Mouse (Mus musculus): Measurements from ENCODE around the gene Cpt1b. TPM values are rescaled to one million over a fixed set of nuclear protein-coding genes. Genes with fewer than 3 reads are reported as not detected.
"Not testable (repeated sequence)": the region's sequence is repeated elsewhere in the genome, so short reads cannot be mapped to it uniquely, and the experiment has no call there.

Cpt1b gene
- total RNA-seq, 1 experiment from 2014 or later: 525 TPM

DNA sequence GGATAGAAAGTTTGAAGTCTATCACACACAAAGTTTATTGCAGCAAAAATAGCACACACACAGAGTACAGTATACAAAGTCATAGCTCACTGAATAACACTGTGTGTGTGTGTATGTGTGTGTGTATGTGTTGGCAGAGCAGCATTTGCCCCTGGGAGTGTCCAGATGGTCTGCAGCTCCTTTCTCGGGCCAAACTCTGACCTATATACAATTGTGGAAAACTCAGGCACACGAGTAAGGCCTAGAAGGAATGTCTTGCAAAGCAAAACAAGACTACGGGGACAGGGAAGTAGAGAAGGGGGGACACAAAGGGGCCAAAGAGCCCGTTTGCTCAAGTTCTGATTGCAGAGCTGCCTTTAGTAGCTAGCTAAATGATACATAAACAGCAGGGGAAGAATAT, 7.3 kb upstream of the Cpt1b start:
- no peak for DNase-seq

DNA sequence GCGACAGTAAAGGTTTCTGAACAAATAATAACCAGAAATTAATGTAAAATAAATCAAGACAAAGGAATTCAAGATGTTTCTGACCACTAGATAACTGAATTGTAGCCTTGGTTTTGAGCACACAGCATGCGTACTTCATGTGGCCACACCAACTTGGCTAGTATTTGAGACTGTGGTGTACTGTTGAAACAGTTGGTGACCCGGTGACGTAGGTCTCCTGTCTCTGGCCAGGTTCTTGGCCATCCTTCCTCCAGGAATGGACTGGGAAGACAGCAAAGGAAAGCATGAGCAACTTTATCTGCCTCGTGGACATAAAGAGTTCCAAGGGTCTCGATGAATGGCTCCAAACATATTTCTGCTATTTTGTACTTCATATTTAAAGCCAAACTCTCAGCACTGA, 6.1 kb upstream of the Cpt1b start:
- no peak for DNase-seq

DNA sequence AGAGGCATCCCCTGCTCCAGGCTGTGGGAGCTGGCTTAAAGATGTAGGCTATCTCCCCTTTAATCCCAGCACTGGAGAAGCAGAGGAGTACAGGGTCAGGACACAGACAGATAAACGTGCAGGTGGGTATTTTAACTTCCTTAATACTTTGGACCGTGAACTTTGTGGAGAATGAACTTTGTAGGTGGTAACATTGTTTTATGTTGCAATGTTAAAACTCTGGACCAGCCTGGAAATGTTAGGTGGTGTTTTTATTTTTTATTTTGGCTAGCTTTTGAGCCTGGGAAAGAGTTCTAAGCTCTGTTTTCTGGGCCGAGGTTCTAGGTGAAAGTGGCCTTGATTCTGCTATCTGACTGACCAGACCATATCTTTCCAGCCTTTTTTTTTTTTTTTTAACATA, 5.6 kb upstream of the Cpt1b start:
- no peak for DNase-seq

DNA sequence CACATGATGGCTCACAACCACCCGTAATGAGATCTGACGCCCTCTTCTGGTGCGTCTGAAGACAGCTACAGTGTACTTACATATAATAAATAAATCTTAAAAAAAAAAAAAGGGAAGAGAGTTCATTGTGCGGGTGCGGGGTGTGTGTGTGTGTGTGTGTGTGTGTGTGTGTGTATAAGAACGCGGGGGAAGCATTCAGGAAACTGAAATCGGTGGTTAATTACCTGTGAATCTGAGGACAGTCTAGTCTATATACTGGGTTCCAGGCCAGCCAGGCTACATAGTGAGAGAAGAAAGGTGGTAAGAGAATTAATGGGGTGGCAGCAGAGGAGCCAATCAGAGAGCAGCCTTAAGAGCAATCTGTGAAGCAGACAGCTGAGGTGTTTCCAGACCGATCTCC, 5.1 kb upstream of the Cpt1b start:
- DNase-seq: not testable (repeated sequence)

DNA sequence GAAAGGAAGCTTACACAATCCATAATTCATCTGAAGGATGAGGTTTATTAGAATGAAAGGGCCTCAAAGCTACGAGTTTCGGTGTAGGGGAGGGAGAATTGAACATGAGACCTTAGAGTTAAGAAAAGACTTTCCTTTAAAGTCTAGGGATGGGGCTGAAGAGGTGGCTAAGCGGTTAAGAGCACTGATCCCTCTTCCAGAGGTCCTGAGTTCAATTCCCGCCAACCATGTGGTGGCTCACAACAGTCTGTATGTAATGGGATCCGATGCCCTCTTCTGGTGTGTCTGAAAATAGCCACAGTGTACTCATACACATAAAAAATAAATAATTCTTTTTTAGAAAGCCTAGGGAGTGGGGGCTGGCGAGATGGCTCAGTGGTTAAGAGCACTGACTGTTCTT, 4.7 kb upstream of the Cpt1b start:
- no peak for DNase-seq

DNA sequence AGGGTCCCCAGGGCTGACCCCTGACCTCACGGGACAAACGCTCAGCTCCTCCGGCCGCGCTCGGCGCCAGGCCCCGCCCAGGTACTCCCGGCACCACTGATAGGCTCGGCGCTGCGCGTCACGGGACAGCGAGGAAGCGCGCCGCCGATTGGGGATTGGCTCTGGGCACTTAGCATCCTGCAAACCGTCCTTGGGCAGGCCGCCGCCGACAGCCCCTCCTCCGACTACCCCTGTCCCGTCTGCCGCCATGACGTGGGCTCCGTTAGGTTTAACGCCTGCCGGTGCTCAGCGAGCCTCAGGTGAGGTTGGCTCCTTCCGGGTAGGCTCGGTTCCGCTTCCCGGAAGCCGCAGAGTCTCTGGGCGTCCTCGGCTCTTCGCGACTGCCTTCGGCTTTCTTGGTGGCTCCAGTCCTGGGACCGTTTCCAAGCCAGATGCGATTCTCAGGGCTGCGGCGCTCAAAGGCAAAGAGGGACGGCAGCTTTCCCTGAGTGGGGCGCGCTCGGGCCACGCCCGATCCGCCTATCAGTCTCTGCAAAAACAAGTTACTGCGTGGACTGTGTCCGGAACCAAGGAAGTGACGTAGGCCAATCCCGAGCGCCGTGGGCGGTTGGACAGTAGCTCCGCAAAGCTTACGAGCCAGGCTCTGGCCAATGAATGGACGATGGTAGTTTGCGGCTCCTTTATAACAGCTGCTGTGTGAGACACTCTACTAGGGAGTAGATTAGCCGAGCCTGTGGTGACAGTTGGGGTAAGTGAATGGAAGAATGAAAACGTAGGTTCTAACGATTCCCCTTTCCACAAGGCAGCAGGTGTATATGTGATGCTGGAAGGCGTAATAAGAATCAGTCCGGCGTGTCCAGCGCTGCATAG, 3.9 kb upstream of the Cpt1b start, which contains the start of the genes C730034F03Rik, Gm44502 and Chkb:
TSS of gene C730034F03Rik (plus strand) at position 238 of the 870 bp plus-strand sequence.
TSS of gene Gm44502 (minus strand) at position 345 of the 870 bp plus-strand sequence.
TSS of gene Chkb (minus strand) at position 557 of the 870 bp plus-strand sequence.
- peak; percentile 97 for DNase-seq

DNA sequence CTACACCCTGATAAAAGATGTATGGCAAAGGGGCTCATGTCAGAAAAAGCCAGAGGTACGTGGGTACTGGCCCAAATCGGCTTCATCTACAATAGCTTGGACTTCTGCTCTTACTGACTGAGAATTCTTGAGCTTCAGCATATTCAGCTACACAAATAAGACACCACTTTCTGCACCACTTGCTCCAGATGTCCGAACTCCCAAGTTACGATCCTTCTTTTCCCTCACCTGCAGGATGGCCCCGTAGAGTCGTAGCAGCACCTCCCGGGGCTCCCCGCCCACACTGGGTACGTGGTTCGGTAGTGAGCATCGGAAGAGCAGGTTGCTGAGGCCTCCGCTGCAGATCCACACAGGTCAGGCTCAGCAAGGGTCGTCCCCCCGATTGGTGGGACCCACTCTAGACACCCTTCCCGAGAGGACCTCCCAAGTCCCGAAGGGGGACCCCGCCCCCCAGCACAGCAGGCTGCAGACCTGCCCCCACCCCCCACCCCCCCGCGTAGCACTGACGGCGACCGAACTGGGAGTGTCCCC, 3.2 kb upstream of the Cpt1b start:
- no peak for DNase-seq

DNA sequence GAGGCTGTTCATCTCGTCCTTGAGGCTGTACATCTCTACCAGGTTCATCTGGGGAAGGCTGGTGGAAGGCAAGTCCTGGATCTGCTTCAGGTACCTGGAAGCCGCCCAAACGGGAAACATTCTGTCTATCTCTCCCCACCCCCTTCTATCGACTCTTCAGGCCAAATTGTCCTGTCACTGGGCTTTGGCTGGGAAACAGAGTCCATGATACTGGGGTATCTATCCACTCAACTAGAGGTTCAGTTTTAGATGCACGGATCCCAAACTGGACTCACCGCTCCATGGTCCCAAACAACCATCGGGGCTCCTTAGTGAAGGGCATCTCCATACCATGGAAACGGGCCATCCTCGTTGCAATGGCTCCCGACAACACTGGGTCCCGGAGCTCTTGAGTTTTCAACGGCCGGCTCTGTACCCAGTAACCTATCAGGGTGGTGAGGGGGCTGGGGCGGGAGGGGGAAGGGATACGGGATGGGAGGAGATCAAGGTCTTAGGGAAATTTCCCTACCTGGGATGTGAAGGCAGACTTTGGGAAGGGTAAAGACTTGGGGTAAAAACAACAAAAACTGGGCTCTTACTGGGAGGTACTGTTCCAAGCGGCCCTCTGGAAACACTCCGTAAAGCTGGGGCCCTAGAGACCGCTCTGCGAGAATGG, 2.6 kb upstream of the Cpt1b start:
- DNase-seq: no peak

DNA sequence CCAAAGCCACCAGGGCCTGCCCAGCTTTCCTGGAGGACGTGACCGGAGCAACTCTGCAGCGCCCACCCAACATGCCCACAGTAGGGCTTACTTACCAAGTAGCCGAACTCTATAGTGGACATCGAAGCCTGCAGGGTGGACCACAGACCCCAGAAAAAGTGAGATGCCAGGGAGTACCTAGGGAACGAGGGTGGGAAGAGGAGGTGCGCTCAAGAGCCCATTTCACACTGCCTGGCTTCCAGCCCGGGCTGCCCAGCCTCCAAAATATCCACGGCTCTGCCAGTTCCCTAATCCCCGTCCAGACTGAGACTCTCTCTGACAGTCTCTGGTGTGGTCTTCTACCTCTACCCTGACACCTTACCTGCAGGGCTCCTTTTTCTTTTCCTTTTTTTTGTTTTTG, 1.1 kb upstream of the Cpt1b start:
- DNase-seq: peak; percentile 46

DNA sequence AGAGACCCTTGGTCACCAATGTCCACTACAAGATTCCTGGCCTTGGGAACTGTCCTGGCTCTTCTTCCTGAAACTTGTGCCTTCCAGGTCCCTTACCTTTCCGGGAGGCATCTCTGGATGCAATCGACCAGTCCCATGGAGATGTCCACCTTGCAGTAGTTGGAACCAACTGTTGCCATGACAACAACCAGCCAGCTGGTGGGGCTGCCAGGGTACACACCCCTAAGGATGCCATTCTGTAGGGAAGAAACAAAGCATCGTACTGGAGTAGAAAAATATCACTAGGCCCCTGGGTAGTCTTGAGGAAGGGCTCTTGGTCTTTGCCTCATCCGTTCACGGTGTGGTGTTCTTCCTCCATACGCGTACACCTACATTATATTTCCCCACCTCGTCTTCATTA, 1.0 kb downstream of the Cpt1b start:
- no peak for DNase-seq

DNA sequence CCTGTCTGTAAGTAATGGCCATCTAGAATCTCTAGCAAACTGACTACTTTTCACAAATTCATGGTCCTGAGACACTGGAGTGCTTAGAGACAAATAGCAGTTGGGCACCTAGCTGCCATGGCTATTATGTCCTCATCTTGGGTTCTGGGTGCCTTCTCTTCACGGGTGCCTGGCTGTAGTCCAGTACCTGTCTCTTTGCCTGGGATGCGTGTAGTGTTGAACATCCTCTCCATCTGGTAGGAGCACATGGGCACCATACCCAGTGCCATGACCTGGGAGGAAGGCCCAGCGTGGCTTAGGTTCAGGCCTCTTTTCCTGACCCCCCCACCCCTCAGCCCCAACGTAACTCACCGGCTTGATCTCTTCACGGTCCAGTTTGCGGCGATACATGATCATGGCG, 3.7 kb downstream of the Cpt1b start:
- no peak for DNase-seq

DNA sequence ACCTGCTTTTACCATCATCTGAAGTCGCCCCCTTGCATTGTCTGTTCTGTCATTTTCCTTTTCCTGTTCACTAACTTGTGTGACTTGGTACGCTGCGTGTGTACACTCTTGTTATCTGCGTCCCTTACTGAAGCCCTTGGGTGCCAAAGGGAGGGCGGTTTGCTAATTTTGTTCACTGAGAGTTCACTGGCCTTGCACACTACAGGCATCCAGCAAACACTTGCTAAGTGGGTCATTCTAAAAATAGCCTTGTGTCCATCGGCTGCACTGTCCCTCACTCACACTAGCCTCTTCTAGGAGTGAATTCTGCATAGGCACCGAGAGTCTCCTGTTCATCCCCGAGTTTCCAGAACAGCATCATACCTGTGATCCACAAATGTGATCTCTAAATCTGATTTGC, 10.4 kb downstream of the Cpt1b start:
- no peak for DNase-seq

DNA sequence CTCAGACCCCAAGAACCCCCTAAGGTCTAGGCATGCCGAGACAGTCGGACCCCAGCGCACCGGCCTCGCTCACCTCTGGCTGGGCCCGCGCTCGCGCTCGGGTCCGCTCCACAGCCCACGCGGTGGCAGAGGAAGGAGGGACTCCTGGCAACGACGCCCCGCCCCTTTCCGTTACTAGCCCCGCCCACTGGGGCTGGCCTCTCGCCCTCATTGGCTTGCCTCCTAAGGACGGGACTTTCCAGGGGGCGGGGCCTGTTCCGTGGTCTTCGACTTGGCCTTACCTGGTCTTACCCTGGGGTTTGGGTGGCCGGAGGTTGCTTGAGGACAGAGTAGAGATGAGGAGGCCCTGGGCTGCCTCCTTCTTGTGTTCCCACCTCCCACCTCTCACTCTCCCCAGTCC, 15.5 kb downstream of the Cpt1b start, which contains the start of gene Syce3:
TSS of gene Syce3 (minus strand) at position 386 of the 400 bp plus-strand sequence.
- DNase-seq: no peak

DNA sequence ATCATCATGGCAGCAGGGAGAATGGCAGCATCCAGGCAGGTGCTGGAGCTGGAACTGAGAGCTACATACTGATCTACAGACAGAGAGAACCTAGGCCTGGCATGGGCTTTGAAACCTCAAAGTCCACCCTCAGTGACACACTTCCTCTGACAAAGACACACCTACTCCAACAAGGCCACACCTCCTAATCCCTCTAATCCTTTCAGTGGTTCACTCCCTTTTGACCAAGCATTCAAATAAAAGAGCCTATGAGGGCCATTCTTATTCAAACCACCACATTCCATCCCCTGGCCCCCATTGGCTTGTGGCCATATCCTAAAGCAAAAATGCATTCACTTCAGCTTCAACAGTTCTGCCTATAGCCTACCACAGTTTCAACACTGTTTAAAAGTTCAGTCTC, 19.0 kb downstream of the Cpt1b start:
- no peak for DNase-seq

DNA sequence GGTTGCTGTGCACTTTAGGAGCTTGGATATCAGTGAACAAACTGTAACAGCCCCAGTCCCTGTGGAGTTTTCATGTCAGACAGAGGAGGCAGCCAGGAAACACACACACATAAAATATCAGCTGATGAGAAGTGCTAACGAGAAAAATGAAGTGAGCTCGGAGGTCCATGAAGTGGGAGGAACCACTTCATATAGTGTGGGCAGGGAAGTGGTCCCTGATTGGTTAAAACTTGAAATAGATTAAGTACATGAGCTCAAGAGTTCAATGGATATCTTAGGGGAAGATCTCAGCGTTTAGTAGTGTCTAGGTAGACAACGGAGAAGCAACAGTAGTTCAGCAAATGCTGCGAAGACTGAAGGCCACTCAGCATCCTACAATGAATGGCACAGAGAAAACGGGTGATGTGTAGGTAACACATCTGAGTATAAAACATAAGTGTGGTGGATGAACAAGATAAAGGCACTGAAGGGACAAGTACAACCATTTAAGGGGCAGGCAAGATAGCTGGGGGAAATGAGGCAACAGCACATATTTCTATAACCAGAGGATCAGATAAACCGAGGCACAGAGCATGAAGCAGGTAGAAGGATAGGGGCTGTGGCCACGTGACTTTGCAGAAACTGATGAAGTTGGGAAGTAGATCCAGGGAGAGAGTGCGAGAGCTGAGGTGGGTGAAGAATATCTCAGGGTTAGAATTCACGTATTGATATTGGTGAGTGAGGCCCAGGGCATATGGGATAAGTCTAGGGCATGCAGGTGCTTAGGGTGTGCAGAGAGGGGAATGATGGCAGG, 20.6 kb downstream of the Cpt1b start:
- DNase-seq: no peak

DNA sequence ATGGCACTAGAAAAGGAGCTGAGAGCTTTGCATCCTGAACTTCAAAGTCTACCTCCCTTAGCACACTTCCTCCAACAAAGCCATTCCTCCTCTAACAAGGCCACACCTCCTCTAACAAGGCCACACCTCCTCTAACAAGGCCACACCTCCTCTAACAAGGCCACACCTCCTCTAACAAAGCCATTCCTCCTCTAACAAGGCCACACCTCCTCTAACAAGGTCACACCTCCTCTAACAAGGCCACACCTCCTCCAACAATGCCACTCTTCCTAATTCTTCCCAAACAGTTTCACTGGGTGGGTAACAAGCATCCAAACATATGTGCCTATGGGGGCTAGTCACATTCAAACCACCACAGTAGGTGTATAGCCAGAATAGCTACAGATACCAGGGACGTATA, 23.2 kb downstream of the Cpt1b start:
- no peak for DNase-seq

DNA sequence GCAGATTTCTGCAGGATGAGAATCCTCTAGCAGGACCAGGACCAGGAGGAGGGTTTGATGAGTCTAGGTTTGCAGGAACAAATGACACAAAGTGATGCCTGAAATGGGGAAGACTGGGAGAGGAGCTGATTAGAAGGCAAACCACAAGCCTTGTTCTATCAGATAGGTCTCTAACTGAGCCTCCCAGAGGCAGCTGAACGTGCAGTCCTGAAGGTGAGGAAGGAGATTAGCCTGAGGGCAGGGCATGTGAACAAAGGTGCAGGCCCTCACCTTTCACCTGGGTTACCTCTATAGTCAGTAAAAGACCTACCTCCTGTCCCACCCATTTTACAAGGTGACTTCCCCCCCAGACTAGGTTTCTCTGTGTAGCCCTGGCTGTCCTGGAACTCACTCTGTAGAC, 25.9 kb downstream of the Cpt1b start:
- no peak for DNase-seq

DNA sequence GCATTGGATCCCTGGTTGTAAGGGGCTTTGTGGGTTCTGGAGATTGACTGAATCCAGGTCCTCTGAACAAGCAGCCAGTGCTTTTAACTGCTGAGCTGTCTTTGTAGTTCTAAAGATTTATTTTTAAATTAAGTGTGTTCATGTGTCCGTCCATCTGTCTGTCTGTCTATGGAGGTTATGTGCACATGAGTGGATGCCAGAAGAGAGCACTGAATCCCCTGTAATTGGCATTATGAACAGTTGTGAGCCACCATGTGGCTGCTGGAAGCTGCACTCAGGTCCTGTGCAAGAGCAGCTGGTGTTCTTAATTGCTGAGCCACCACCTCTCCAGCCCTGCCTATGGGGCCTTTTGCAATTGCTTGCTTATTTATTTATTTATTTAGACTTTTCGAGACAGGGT, 27.5 kb downstream of the Cpt1b start:
- DNase-seq: no peak

DNA sequence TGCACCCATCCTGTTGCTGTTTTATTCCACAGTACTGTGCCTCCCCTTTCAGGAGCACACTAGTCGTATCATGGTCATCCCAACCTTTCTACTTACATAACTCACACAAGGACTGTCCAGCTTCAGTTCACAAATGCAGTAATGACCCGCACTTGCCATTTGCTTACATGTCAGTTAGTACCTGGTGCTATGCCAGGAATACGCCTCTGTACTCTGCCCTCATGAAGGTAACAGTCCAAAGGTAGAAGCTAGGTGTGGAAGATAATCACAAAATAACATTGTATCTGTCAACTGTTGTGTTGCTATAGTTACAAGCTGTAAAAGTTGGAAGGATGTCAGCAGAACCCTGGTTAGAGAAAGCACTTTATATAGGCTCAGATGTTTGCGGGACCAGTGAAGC, 28.8 kb downstream of the Cpt1b start:
- no peak for DNase-seq

DNA sequence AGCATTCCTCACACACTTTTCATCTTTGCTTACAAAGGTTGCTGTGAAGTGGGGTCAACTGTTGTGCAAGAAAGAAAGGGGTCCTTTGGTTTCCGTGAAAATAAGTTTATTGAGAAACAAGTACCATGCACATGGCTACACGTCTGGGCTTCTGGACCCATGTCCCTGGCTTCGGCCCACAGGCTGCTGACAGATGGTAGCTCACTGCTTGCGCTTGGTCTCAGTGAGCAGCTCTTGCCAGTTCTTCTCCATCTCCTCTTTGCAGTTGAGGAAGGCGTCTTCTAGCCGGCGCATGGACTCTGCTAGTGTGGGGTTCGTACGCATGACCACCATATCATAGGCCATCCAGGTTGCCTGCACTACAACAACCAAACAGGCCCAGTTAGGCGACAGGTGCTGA, 35.6 kb downstream of the Cpt1b start:
- DNase-seq: no peak

DNA sequence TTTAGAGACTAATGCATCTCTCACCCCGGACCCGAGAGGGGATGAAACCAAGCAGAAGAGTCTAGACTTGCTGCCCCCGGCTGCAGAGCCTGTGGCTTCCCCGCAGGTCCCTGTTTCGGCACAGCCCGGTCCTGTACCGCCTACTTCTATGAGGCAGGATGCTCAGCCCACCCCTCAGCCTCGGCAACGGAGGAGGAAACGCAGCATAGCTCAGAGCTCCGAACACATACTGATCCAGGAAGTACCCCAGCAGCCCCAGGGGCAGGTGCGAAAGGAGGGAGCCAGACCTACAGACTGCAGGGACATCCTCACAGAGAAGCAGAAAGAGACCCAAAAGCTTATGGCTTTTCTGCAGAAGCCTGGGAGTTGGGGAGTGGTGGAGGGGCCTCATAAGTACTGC, 38.5 kb downstream of the Cpt1b start:
- no peak for DNase-seq

DNA sequence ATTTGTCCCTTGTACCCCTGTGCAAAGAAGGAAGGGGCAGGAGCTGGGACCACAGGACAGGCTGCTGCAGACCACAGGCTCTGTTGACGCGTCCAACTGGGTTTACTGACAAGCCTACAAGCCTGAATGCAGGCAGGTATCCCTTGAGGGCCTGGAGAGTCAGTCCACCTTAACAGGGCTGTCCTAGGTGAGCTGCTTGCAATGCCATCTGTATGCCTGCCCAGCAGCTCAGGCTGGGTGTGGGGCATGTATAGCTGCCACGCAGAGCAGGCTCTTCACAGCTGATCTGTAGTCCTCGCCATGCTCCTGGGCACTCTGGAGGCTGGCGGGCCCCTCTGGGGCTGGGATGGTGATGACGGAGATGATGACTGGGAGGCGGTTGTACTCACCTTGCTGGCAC, 41.0 kb downstream of the Cpt1b start, which contains the start of gene Klhdc7b:
TSS of gene Klhdc7b (plus strand) at position 301 of the 400 bp plus-strand sequence.
- DNase-seq: no peak
